Mouse (Mus musculus) brain, embryonic 14.5 days (tissue): Measurements from ENCODE around the gene Pck1. TPM values are rescaled to one million over a fixed set of nuclear protein-coding genes. Genes with fewer than 3 reads are reported as not detected.

Source experiments
- DNase-seq: peaks from one replicate; pipeline ENCODE4 v3.0.0-alpha.2; 2011; ENCODE audit warnings: low read depth
- CTCF ChIP-seq: fragments of 200-500 bp; IDR thresholded peaks from 2 replicates; pipeline ENCODE4 v1.5.1; 2012; ENCODE audit warnings: inconsistent platforms, mild to moderate bottlenecking, moderate library complexity, borderline replicate concordance; ENCODE audit not compliant: insufficient read depth, insufficient read length; ENCODE audit errors: extremely low read depth
- POLR2A ChIP-seq: fragments of 200-500 bp; IDR thresholded peaks from 2 replicates; pipeline ENCODE4 v1.6.1; 2012; ENCODE audit warnings: mild to moderate bottlenecking, inconsistent platforms, borderline replicate concordance; ENCODE audit not compliant: poor library complexity, insufficient read depth, insufficient read length, severe bottlenecking; ENCODE audit errors: extremely low read depth
- polyA plus RNA-seq: library from polyadenylated mRNA; depleted of rRNA; stranded (reverse); fragments of >200 nt; gene quantifications from 2 replicates; pipeline ENCODE4 v1.2.3, GENCODE M21; 2012

The Pck1 gene
- polyA plus RNA-seq, 1 experiment = not detected

DNA sequence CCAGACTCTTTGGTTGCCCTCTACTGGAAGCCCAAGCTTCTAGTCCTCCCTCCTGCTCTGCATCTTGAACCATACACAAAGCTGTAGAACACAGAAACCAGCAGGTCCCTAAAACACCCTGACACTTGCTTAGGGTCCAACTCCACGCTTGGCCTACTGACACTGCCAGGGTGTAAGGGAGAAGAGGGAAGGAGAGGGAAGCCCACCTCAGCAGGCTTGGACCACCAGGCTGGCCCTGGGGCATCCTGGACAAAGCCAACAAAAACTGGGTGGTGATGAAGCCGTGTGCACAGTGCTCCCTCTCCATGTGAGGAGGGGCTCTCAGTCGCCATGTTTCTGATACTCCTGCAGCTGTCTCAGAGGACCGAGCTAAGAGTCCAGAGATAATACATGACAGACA, 27.2 kb downstream of the Pck1 start:
- no peak for DNase-seq
- TF ChIP-seq POLR2A (no peak), CTCF (no peak)

DNA sequence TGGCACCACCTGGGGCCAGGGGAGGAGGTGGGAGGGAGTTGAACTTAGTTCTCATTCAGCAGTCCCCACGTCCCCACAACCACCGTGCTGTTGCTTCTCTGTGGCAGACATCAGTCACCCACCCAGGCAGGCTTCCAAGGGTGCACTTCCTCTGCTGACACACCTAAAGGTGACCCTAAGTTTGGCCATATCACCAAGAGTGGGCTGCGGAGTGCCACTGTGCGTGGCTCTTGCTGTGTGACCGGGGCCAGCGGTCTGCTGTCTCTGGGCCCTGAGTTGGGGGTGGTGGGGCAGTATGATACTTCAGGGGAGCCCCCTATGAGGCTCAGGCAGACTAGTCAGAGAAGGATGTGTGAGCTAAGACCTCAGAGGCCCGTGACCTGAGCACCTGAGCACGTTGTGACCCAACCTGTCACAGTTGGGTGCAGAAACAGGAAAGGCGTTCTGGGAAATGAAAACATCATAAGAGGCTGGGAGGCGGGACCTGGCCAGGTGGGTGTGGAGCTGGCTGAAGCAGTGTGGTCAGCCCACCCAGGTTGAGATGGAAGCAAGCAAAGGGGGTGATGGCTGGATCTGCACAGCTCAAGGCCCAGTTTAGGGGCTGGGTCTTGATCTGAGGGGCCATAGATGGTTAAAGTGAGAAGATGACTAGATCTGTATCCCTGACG, 28.0 kb downstream of the Pck1 start:
- DNase-seq = no peak
- TF ChIP-seq CTCF = no peak
- no peak for TF ChIP-seq POLR2A

DNA sequence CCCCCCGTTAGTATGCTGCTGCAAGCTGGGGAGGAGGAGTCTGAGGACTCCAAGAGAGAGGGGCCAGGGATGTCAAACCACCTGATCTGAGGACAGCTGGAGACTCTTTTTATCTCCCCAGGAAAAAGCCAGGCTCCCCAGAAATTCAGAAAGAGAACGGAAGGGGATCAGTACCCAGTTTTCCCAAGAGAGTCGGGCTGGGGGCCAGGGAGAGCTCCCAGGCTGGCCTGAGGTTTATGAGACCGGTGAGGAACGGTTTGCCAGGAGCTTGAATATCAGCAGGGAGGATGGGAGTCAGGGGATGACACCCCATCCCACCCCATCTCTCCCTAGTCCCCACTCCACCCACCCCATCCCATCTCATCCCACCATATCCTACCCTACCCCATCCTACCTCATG, 28.6 kb downstream of the Pck1 start:
- no peak for DNase-seq
- TF ChIP-seq CTCF (no peak), POLR2A (no peak)

DNA sequence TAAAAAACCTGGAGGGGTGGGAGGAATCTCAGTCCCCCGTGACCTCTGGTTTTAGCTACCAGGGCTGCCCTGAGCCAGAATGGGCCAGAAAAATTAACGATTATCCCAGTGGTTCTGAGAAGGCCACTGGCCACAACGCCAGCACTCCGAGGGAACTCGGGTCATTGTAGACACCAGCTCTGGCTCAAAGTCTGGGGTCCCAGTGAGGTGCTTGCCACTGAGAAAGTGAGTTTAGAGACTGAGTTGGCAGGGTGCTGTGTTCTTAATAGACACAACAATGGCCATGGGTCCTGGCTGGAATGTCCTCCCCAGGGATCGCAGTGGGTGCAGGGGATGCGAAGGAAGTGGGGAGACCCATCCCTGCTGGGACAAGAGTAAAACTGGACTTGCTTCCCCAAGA, 29.1 kb downstream of the Pck1 start:
- TF ChIP-seq POLR2A (no peak), CTCF (no peak)
- no peak for DNase-seq

DNA sequence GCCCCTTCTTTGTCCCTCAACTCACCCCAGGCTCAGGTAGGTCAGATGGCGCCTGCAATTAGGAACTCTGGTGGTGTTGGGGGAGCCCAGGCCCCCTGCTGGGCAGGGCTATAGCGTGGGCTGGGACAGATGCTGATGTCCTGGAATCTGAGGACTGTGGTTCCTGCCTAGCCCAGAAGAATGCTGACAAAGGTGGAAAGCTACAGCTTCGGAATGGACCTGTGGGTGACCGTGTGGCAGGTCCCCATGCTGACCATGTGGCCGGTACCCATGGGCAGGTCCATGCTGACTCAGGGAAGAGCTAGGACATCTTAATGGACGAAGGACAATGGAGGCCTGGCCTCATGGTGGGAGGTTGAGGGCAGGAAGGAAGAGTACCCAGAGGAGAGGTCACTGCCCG, 29.9 kb downstream of the Pck1 start:
- no peak for DNase-seq
- TF ChIP-seq POLR2A (no peak), CTCF (no peak)

DNA sequence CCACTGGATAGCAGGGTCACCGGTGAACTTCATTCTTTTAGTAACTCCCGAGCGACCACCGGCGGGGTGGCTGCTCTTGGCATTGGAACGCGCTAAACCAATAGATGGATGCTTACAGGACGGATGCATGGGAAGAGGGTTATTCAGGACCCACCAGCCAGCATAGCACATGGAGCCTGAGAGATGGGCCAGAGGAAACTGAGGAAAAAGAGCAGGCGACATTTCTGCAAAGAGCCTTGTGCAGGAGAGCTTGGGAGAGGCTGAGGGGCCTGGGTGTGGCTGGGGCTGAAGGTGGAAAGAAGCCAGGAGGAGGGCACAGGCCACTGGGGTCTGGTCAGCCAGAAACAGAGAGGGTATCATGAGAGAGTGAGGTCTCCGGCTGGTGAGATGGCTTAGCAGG, 30.5 kb downstream of the Pck1 start:
- TF ChIP-seq CTCF (no peak), POLR2A (no peak)
- DNase-seq = no peak

DNA sequence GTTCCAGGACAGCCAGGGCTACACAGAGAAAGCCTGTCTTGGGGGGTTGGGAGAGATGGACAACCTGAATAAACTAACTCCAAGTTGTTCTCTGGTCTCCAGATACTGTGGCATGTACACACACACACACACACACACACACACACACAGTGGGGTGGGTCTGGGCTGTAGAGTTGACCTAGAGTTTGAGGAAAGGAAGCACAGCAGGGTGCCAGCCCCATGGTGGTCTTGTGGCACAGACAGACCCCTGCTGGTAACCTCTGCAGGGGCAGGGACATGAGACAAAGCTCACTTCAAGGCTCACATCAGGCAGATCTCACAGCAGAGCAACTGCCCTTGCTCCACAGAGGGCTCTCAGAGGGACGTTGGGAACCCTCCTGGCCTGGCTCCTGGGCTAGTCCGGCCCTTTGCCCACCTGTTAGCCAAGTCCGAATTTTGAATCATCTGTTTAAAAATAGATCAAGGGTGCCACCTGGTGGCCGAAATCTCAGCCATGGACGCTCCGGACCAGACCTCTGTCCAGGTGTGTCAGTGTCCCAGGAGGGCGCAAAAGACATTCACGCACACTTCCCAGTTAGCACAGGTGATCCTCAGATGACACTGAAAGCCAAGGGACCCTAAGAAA, 31.1 kb downstream of the Pck1 start:
- DNase-seq = peak; percentile 66
- TF ChIP-seq CTCF (peak; percentile 73), POLR2A (no peak)

DNA sequence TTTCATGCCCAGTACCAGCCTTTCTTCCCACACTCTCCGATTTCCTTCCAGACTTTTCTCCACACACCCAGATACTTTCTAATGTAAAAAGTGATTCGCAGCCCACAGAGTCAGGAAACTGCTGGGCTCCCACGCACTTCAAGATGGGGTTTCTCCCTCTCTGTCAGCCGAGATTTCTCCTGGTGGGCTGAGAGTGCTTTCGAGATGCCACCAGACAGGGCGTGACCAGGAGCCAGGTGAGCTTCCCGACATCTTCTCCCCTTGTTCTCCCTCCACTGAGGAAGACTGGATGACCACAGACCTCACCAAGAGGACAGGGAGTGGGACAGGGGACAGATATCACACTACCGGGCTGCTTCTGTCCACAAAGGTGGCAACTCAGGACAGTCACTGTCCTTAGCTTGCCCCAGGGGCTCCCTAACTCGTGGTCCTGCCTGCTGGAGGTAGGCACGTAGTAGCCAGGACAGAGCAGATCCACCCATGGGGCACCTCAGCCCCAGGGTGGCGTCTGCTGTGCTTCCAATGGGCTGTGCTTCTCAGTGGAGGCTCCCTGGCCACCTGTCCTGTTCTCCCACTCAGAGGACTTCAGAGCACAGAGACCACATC, 31.7 kb downstream of the Pck1 start:
- DNase-seq = no peak
- TF ChIP-seq POLR2A (no peak), CTCF (no peak)

DNA sequence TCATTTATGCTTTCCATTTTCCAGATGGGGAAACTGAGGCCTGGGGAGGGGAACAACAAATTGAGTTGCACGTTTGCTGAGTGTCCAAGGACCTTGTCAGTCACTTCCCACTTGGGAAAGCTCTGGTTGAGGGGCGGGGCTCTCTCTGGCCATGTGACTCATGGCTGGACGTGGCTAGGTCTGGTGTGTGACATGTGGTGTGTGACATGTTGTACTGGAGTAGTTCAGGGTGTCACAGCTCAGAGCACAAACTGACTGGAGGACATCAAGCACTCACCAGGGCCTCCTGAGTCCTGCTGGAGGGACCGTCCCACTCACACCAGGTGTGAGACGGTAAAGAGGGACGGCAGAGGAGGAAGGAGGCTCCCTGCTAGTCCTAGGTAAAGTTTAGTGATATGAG, 32.4 kb downstream of the Pck1 start:
- no peak for TF ChIP-seq CTCF
- no peak for TF ChIP-seq POLR2A
- no peak for DNase-seq

DNA sequence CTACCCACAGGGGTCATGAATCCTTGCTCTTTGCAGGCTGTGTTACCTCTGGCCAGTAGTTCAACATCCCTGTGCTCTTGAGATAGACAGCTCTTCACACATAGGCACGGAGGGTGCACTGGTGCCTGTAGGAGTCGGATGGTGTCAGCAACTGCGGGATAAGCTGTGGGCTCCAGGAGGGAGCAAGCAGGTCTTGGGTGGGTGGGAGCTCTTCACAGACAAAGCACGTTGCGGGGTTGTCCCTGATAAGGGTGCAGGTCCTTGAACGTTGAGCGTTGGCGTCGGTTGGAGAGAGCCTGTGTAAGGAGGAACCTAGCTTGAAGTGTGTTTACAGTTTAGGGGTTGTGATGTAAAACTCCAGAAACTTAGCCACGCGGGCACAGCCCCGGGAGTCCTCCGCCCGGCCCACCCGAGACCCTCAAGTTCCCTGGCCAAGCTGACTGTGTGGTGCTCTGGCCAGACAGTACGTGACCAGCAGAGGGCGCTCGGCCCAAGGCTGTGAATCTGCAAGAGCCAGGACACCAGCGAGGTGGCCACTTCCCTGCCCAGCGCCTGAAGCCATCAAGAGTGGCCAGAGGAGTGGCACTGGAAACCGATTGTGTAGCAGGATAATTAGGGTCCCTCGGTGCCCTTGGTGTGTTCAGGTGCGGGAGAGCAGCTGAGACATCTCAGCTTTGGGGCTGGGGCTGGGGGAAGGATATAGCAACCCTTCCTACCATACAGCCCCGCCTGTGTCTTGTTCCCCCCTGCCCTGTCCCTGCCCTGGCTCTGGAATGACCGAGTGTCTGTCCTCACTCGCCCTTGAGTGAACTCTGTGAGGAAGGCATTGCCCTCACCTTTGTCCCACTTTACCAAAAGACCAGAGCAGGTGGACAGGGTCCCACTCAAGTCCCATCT, 33.4 kb downstream of the Pck1 start:
- DNase-seq = peak; percentile 88
- TF ChIP-seq CTCF = peak; percentile 99
- no peak for TF ChIP-seq POLR2A

DNA sequence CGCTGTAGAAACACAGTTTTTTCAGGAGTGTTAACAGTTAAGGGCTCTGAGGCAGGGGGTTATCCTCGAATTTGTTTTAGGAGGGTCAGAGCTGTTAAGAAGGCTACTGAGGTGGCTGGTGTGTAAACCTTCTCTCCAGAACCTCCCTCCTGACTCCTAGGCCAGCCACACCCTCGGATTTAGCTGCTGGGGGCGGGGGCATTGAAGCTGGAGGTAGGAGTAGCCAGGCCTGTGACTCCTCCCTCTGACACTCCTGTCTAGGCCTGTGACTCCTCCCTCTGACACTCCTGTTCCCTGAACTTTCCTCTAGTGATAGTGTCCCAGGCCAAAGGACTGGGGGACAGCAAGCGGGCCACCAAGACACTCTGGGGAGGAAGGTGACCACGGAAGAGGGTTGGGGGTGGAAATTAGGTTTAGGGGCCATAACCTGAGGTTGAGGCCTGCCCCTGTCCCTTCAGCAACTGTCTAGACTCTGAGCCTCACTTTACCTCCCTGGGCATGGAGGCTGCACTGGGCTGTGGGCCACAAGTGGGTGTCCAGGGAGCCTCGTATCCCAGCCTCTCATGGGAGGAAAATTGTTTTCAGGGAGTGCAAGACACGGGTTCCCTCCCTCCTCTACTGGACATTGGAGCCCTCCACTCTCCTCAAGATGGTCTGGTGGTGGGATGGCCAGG, 34.5 kb downstream of the Pck1 start:
- no peak for TF ChIP-seq CTCF
- TF ChIP-seq POLR2A = no peak
- DNase-seq = no peak

DNA sequence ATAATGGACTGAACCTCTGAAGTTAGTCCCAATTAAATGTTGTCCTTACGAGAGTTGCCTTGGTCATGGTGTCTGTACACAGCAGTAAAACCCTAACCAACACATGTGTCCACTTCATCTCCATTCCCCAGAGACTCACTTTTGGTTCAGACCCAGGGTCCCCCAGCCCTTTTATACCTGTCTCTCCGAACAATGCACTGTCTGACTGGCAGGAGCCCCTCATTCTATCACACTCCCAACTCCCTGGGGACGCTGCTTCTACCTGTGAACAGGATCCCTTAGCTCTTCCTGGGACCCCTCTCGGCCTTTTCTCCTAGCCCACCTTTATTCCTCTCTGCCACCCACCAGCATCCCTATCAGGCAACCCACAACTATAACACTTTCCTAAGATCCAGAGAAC, 41.9 kb downstream of the Pck1 start:
- DNase-seq = no peak
- TF ChIP-seq CTCF = no peak
- TF ChIP-seq POLR2A = no peak
